Mouse (Mus musculus) erythroblast, embryonic 14.5 days (primary cell): ENCODE results near the gene Rnf31.

Source experiments
- GATA1 ChIP-seq: IDR thresholded peaks from 2 replicates; pipeline ENCODE4 v1.6.1; 2012; ENCODE audit warnings: low read length, inconsistent platforms, mixed read lengths
- TAL1 ChIP-seq: IDR thresholded peaks from 3 replicates; pipeline ENCODE4 v1.6.1; 2012; ENCODE audit warnings: low read length, inconsistent platforms, mixed read lengths

GRCm38 (mm10) chr14:55589771-55590448 lies 1.6 kb upstream of the Rnf31 start:
- TF ChIP-seq TAL1, result no peak
- TF ChIP-seq GATA1, result no peak
